Comparison of ENCODE assay signal across 29 mouse cellular contexts in the genomic region with DNA sequence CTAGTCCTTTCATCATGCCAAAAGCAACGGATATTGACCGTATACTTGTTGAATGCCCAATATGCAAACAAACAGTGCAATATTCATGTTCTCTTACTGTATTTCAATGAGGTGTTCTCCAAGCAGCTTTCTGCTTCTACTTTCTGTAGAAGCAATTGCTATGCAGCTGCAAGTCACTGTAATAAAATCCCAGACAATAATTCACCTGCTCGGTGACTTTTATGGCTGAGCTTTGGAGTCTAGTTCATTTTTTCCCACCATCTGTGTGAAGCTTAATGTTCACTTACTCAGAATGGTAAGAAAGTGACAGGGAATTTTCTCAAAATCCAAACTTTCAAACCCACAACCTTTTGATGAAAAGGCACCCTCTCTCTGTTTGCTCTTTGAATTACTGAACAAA.
DNase-seq lines count a peak whose midpoint lies in the region; ATAC-seq lines count a peak whose summit lies in the region.
"Had no signal": no experiment of that assay in that cellular context is flagged by ENCODE, and none has a peak within 500 bp of the region (broad histone marks: within the 10 kb centered on the region; RNA-seq: fewer than 3 reads in every experiment).

No protein-coding gene starts in this region.

- peak; percentile 34 for DNase-seq in embryo, embryonic 11.5 days (ENCODE audit: low read depth, low spot score)
- DNase-seq in forelimb bud, embryonic 11.5 days (ENCODE audit: low read depth, low spot score) = peak; percentile 62
- DNase-seq in large intestine, adult 2 months (ENCODE audit: low read depth, low spot score) = peak; percentile 42
- no peak for DNase-seq in gastrocnemius, postnatal 14 days
- no peak for DNase-seq in left cerebral cortex, postnatal 36 days (ENCODE audit: low spot score in 2 of 2)
- DNase-seq: adrenal gland, adult 2 months; adrenal gland, postnatal 36 days; B cell, adult 2 months; cerebellum, adult 18-20 months; cerebellum, postnatal 10 days; gastrocnemius, adult 2 months; heart, postnatal 14 days; kidney, adult 11 months; liver, embryonic 13.5 days; lung, adult 18-20 months; lung, postnatal 4 days; right cerebral cortex, postnatal 14 days; thymus, postnatal 4 days had no signal

- H3K4me1 ChIP-seq in kidney, embryonic 15.5 days = peaks cover 6% of the 10 kb centered on the region; the same call in 1 of the 2 replicates
- peaks cover 7% of the 10 kb centered on the region; the same call in 1 of the 2 replicates for H3K4me1 ChIP-seq in kidney, embryonic 16.5 days (ENCODE audit: insufficient read depth, low read length)
- H3K4me1 ChIP-seq: embryonic facial prominence, embryonic 13.5 days; forebrain, embryonic 10.5 days; limb, embryonic 15.5 days; liver, embryonic 13.5 days; megakaryocyte, embryonic 14.5 days; midbrain, embryonic 13.5 days had no signal

- no peak overlapping the region for H3K4me3 ChIP-seq in kidney, embryonic 15.5 days (replicated peaks)
- no peak overlapping the region for H3K4me3 ChIP-seq in kidney, embryonic 16.5 days (ENCODE audit: low read length)
- H3K4me3 ChIP-seq: embryonic facial prominence, embryonic 13.5 days; forebrain, embryonic 10.5 days; forebrain, embryonic 15.5 days; gastrocnemius, adult 2 months; limb, embryonic 15.5 days; liver, embryonic 13.5 days; megakaryocyte, embryonic 14.5 days; midbrain, embryonic 13.5 days had no signal

- H3K4me2 ChIP-seq in kidney, embryonic 15.5 days = no peak overlapping the region
- H3K4me2 ChIP-seq in kidney, embryonic 16.5 days (replicated peaks; ENCODE audit: low read depth, low read length) = no peak overlapping the region
- H3K4me2 ChIP-seq: embryonic facial prominence, embryonic 13.5 days; forebrain, embryonic 15.5 days; limb, embryonic 15.5 days; liver, embryonic 13.5 days; midbrain, embryonic 13.5 days had no signal

- H3K36me3 ChIP-seq in kidney, embryonic 15.5 days = no peaks in the 10 kb centered on the region
- H3K36me3 ChIP-seq in kidney, embryonic 16.5 days (ENCODE audit: insufficient read depth, low read length) = no peaks in the 10 kb centered on the region
- H3K36me3 ChIP-seq: embryonic facial prominence, embryonic 13.5 days; forebrain, embryonic 10.5 days; forebrain, embryonic 15.5 days; limb, embryonic 15.5 days; liver, embryonic 13.5 days; midbrain, embryonic 13.5 days had no signal

- no peak overlapping the region for H3K9ac ChIP-seq in kidney, embryonic 15.5 days
- no peak overlapping the region for H3K9ac ChIP-seq in kidney, embryonic 16.5 days (replicated peaks; ENCODE audit: low read length)
- H3K9ac ChIP-seq: embryonic facial prominence, embryonic 13.5 days; forebrain, embryonic 15.5 days; limb, embryonic 15.5 days; liver, embryonic 13.5 days; midbrain, embryonic 13.5 days had no signal

- ATAC-seq in kidney, embryonic 15.5 days (replicated peaks; ENCODE audit: low FRiP score) = peak; percentile 60; the same call in 1 of the 2 replicates
- ATAC-seq in kidney, embryonic 16.5 days (ENCODE audit: low FRiP score, low TSS enrichment) = no peak; the same call in 1 of the 2 replicates
- ATAC-seq: activated CD4-positive, CD25-positive, alpha-beta regulatory T cell, adult 4 months; forebrain, embryonic 15.5 days; hindbrain, embryonic 16.5 days; lung, postnatal 0 days; midbrain, embryonic 13.5 days had no signal

- no peaks in the 10 kb centered on the region for H3K27me3 ChIP-seq in kidney, embryonic 15.5 days
- no peaks in the 10 kb centered on the region for H3K27me3 ChIP-seq in kidney, embryonic 16.5 days (ENCODE audit: insufficient read depth, low read length)
- H3K27me3 ChIP-seq: embryonic facial prominence, embryonic 13.5 days; forebrain, embryonic 15.5 days; limb, embryonic 15.5 days; liver, embryonic 13.5 days; megakaryocyte, embryonic 14.5 days; midbrain, embryonic 13.5 days had no signal

- intact Hi-C loops in gastrocnemius, postnatal 14 days (cut with DNase I; ENCODE audit: low total_unique reads) = no loop called here
- intact Hi-C loops in left cerebral cortex, postnatal 36 days (cut with DNase I) = no loop called here

- H3K27ac ChIP-seq in kidney, embryonic 15.5 days = no peak overlapping the region
- H3K27ac ChIP-seq in kidney, embryonic 16.5 days (ENCODE audit: low read length) = no peak overlapping the region
- H3K27ac ChIP-seq: embryonic facial prominence, embryonic 13.5 days; forebrain, embryonic 10.5 days; forebrain, embryonic 15.5 days; gastrocnemius, adult 2 months; limb, embryonic 15.5 days; liver, embryonic 13.5 days; midbrain, embryonic 13.5 days had no signal

- no peaks in the 10 kb centered on the region for H3K9me3 ChIP-seq in kidney, embryonic 15.5 days (replicated peaks)
- no peaks in the 10 kb centered on the region for H3K9me3 ChIP-seq in kidney, embryonic 16.5 days (ENCODE audit: low read length)
- H3K9me3 ChIP-seq: embryonic facial prominence, embryonic 13.5 days; forebrain, embryonic 10.5 days; forebrain, embryonic 15.5 days; limb, embryonic 15.5 days; liver, embryonic 13.5 days; megakaryocyte, embryonic 14.5 days; midbrain, embryonic 13.5 days had no signal

- 36% methylated on average over 3 of the region's 3 CpGs for WGBS in kidney, embryonic 15.5 days
- WGBS in kidney, embryonic 16.5 days = 48% methylated on average over 3 of the region's 3 CpGs
- WGBS in large intestine, adult 2 months = 20% methylated on average over 3 of the region's 3 CpGs

Comparison
In these comparisons a context has a peak if more than half of its experiments do, and no peak if none do; other contexts are left out.
1. DNase-seq: peak in embryo, embryonic 11.5 days (single experiment), forelimb bud, embryonic 11.5 days (single experiment) and large intestine, adult 2 months (single experiment); none in gastrocnemius, postnatal 14 days (single experiment) and left cerebral cortex, postnatal 36 days (0 of 2).